Mouse (Mus musculus) pancreas, adult 10 weeks (tissue): Measurements from ENCODE around the gene Kif5a. TPM values are rescaled to one million over a fixed set of nuclear protein-coding genes. Genes with fewer than 3 reads are reported as not detected.

Experiments used
- polyA plus RNA-seq: library from polyadenylated mRNA; stranded (reverse); fragments of 350-450 nt; fragmentation: Illumina TruSeq; extraction: RNeasy Lipid Tissue Mini Kit (QIAGEN cat#74804); gene quantifications from one replicate; pipeline ENCODE4 v1.2.3, GENCODE M21; 2015; ENCODE audit warnings: low read depth, low replicate concordance; ENCODE audit not compliant: insufficient read depth

Gene Kif5a
- polyA plus RNA-seq, result 1.00 TPM

DNA sequence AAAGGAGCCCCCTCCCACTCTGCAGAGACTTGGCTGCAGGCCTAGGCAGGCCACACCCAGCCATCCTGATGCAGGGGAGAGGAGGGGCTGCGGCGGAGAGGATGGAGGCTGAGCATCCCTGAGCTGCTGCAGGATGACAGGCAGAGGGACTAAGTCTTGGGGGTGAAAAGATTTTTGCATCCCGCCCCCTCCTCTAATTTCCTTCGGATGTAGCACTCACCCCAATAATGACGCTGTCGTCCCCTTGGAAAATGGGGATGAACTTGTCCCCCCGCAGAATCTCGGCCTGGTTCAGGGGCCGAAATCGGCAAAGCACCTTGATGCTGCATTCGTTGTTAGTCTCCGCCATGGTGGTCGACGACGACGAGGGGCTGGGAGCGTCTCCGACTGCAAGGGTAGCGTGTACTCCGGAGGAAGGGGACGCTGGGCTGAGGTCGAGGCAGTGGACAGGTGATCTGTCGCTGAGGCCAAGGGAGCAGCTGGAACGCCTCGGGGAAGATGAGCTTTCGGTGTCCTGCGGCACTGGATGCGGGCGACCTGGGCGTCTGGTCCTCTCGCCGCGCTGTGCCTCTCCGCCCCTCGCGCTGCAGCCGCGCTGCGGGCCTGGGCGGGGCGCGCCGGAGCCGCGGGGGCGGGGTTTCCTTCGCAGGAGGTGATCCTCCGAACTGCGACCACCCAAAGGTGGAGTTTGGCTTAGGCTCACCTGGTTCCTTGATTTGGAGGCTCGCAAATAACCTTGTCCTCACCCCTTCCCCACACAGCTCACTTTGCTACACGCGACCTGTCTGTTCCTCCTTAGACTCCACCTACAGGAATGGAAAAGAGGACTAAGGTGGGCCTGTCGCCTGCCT is at the start of gene Kif5a:
TSS of gene Kif5a (minus strand) at position 801 of the 851 bp plus-strand sequence.

GRCm38 (mm10) chr10:127311476-127312355 is 48.6 kb upstream of the Kif5a start, which contains the start of gene Mars:
Gene Mars, minus strand, starts transcription at chr10:127311786.

DNA sequence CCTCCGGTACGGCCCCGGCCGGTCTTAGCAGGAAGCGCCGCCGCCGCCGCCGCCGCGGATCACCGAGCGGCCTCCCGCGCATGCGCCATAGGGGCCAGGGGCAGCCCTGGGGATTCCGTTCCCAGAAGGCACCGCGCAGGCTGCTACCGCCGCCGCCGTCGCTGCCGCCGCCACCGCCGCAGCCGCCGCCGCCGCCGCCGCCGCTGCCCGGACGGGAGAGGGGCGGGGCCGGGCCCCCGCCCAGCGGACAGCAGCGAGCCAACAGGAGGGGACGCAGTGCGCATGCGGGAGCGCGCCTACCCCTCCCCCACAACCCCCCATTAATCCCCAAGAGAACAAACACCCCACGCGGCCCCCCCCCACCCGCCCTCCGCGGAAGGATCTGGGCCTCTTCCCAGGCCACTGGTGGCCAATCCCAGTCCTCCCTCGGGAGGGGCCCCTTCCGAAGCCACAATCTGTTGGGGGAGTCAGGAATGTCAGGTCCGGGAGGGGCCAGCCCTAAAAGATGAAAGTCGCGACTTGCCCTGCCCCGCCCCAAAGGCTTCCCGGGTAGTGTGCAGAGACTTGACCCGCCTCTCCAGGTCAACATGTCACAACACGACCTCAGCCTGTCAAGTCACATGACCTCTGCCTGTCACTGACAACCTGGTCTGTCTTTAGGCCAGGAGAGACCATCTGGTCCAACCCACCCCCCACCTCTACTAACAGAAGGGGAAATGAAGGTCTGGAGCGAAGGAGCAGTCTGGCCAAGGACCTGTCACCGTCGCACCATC is 25.8 kb upstream of the Kif5a start, which contains the start of gene Mbd6:
TSS of gene Mbd6 (minus strand) at position 219 of the 773 bp plus-strand sequence.

GRCm38 (mm10) chr10:127266112-127267091 is 3.3 kb upstream of the Kif5a start, which contains the start of gene Dctn2:
Gene Dctn2, plus strand, starts transcription at chr10:127266368.

GRCm38 (mm10) chr10:127211414-127211854 is 51.7 kb downstream of the Kif5a start, which contains the start of gene Pip4k2c:
Gene Pip4k2c, minus strand, starts transcription at chr10:127211585.

GRCm38 (mm10) chr10:127195328-127196129 is 67.6 kb downstream of the Kif5a start, which contains the start of gene Dtx3:
Gene Dtx3, minus strand, starts transcription at chr10:127195728.

DNA sequence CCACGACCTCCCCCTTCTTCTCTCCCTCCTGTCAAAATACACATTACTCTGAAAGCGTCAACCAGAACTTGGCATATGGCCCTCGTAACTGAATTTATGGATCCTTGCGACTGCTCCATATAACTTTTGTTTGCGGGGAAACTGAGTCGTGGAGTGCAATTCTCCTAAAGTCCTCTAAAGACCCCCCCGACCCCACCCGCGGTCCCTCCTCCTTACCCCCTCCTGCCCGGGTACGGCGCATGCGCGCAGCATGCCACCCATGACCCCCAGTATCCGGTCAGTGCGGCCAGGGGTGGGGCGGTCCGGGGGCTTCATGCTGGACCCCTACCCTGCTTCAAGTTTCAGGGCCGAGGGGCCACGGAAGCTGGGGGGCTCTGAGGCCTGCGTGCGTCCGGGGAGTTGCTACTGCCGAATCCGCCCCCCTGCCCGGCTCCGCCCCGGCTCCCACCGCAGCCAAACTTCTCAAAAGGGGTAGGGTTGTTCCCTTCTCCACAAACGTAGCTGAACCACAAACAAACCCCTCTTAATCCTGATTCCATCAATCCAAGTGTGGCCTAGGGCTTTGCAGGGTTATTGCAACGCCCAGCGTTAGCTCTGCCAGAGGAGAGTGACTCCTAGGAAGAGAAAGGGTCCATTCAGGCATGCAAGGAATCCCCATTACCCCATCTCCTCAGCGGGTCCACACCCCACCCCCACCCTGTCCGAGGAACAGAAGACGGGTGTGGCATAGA is 73.3 kb downstream of the Kif5a start, which contains the start of gene Arhgef25:
TSS of gene Arhgef25 (minus strand) at position 433 of the 731 bp plus-strand sequence.

GRCm38 (mm10) chr10:127179871-127180694 is 83.1 kb downstream of the Kif5a start, which contains the start of gene Slc26a10:
Gene Slc26a10, minus strand, starts transcription at chr10:127180645.

Other genes with a start within 250 kb of the Kif5a start
- 16.1 TPM for gene Tsfm, start 232.5 kb downstream of the Kif5a start, polyA plus RNA-seq
- gene Mettl1, start 221.9 kb downstream of the Kif5a start, polyA plus RNA-seq, result 22.3 TPM
- 3.7 TPM for gene Eef1akmt3, start 221.8 kb downstream of the Kif5a start, polyA plus RNA-seq
- 0.44 TPM for gene Cyp27b1, start 215.1 kb downstream of the Kif5a start, polyA plus RNA-seq
- gene March9, start 203.2 kb downstream of the Kif5a start, polyA plus RNA-seq, result 2.3 TPM
- gene Cdk4, start 199.8 kb downstream of the Kif5a start, polyA plus RNA-seq, result 51.8 TPM
- 26.9 TPM for gene Tspan31, start 193.1 kb downstream of the Kif5a start, polyA plus RNA-seq
- 0.92 TPM for gene Agap2, start 188.1 kb downstream of the Kif5a start, polyA plus RNA-seq
- 60.9 TPM for gene Os9, start 142.2 kb downstream of the Kif5a start, polyA plus RNA-seq
- gene B4galnt1, start 98.1 kb downstream of the Kif5a start, polyA plus RNA-seq, result 30.8 TPM
- gene Slc26a10, start 82.7 kb downstream of the Kif5a start, polyA plus RNA-seq, result 3.4 TPM
- gene Arhgef25, start 73.3 kb downstream of the Kif5a start, polyA plus RNA-seq, result 10.8 TPM
- 29.3 TPM for gene Dtx3, start 67.6 kb downstream of the Kif5a start, polyA plus RNA-seq
- gene Pip4k2c, start 51.8 kb downstream of the Kif5a start, polyA plus RNA-seq, result 8.2 TPM
- gene Dctn2, start 3.0 kb upstream of the Kif5a start, polyA plus RNA-seq, result 36.2 TPM
- gene Mbd6, start 25.7 kb upstream of the Kif5a start, polyA plus RNA-seq, result 27.9 TPM
- 53.0 TPM for gene Mars, start 48.4 kb upstream of the Kif5a start, polyA plus RNA-seq
- 3.8 TPM for gene Arhgap9, start 58.6 kb upstream of the Kif5a start, polyA plus RNA-seq
- gene Gli1, start 78.6 kb upstream of the Kif5a start, polyA plus RNA-seq, result 2.5 TPM
- gene Inhbe, start 91.1 kb upstream of the Kif5a start, polyA plus RNA-seq, result not detected
- not detected for gene Inhbc, start 107.1 kb upstream of the Kif5a start, polyA plus RNA-seq
- 28.0 TPM for gene R3hdm2, start 117.0 kb upstream of the Kif5a start, polyA plus RNA-seq
- 1.1 TPM for gene Stac3, start 238.3 kb upstream of the Kif5a start, polyA plus RNA-seq